Mouse (Mus musculus) lung, adult 2 months (tissue): ENCODE measurements at regions not wholly inside any gene's neighbourhood (a gene's known extent, or its start where the extent isn't known, plus 50 kb on each side); places are given as distances from the start of the nearest gene placed in this dataset.

Experiments used
- CTCF ChIP-seq: fragments of 200-500 bp; IDR thresholded peaks from 2 replicates; pipeline ENCODE4 v1.5.1; 2011; ENCODE audit warnings: mild to moderate bottlenecking, low read length, control low read depth; ENCODE audit not compliant: insufficient read depth
- POLR2A ChIP-seq: fragments of 200-500 bp; IDR thresholded peaks from 2 replicates; pipeline ENCODE4 v1.6.1; 2011; ENCODE audit warnings: low read depth, mild to moderate bottlenecking, control low read depth, low read length, borderline replicate concordance; ENCODE audit errors: extremely low read depth

DNA sequence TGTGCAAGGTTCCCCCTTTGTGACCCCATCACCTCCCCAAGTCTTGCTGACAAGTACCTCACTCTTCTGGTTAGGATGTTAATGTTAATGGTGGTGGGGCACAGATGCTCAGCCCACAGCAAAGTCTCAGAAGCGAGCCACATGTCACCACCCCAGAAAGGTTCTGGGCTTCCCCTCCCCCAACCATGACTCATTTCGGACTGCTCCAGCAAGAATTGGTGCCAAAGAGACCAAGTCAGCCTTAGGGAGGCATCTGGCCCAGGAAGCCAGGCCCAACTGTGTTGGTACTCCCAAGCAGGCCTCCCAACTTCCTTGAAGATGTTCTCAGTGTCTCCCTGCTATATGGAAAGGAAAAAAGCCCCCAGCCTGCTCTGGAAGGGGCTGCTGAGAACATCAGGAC is 67.8 kb upstream of the Nectin1 start:
- no peak for TF ChIP-seq CTCF
- no peak for TF ChIP-seq POLR2A
